In genomic region chr9:55311560-55311959, GRCm38 (mm10) we compare ENCODE assay signal across 9 mouse cellular contexts. TPM values are rescaled to one million over a fixed set of nuclear protein-coding genes. Genes with fewer than 3 reads are reported as not detected.
A peak's percentile ranks its signal among the peaks of the same experiment; 100 is the strongest.
DNase-seq lines count a peak whose midpoint lies in the region; ATAC-seq and TF ChIP-seq lines count a peak whose summit lies in the region.
"Had no signal": no experiment of that assay in that cellular context is flagged by ENCODE, and none has a peak within 500 bp of the region (broad histone marks: within the 10 kb centered on the region; RNA-seq: fewer than 3 reads in every experiment).

No protein-coding gene starts in this region.

- no peak overlapping the region for H3K27ac ChIP-seq in ES-E14 (ENCODE audit: insufficient read depth, low read depth, low read length, poor library complexity, severe bottlenecking)
- no peak overlapping the region for H3K27ac ChIP-seq in forebrain, embryonic 11.5 days (ENCODE audit: low read depth, low read length)
- H3K27ac ChIP-seq in thymus, adult 2 months (ENCODE audit: control insufficient read depth, insufficient read depth, low read length), result no peak overlapping the region
- H3K27ac ChIP-seq: limb, embryonic 12.5 days had no signal

- H3K4me1 ChIP-seq in ES-E14 (ENCODE audit: control insufficient read depth in 2 of 2, insufficient read depth in 2 of 2, low read length in 2 of 2, poor library complexity in 1 of 2), result peaks cover 0 to 4% of the 10 kb centered on the region in 2 experiments; a peak in 1 of 4 replicates
- no peaks in the 10 kb centered on the region for H3K4me1 ChIP-seq in forebrain, embryonic 11.5 days (replicated peaks; ENCODE audit: control insufficient read depth, insufficient read depth, low read length)
- no peaks in the 10 kb centered on the region for H3K4me1 ChIP-seq in thymus, adult 2 months (replicated peaks; ENCODE audit: control insufficient read depth, insufficient read depth, low read length)
- H3K4me1 ChIP-seq: limb, embryonic 12.5 days had no signal

- no peak; the same call in 1 of the 2 replicates for ATAC-seq in forebrain, embryonic 11.5 days (replicated peaks; ENCODE audit: low FRiP score)
- ATAC-seq in neutrophil, adult 5-6 weeks (ENCODE audit: extremely low read depth, insufficient number of reproducible peaks, low FRiP score, poor library complexity, severe bottlenecking), result peak; percentile 63

- in situ Hi-C loops in ES-E14 (cut with MboI; ENCODE audit: low sequenced_read_pairs in 2 of 2, unreplicated experiment in 2 of 2), result no loop called here

- no peaks in the 10 kb centered on the region for H3K27me3 ChIP-seq in forebrain, embryonic 11.5 days (ENCODE audit: control insufficient read depth, insufficient read depth, low read length)
- no peaks in the 10 kb centered on the region for H3K27me3 ChIP-seq in thymus, adult 2 months (ENCODE audit: control insufficient read depth, insufficient read depth, low read length)

- H3K36me3 ChIP-seq in ES-E14 (ENCODE audit: control insufficient read depth, insufficient read depth, low read length, poor library complexity, severe bottlenecking), result no peaks in the 10 kb centered on the region
- H3K36me3 ChIP-seq in forebrain, embryonic 11.5 days (ENCODE audit: control insufficient read depth, insufficient read depth, low read length), result no peaks in the 10 kb centered on the region
- H3K36me3 ChIP-seq in thymus, adult 2 months (ENCODE audit: control insufficient read depth, insufficient read depth, low read length), result no peaks in the 10 kb centered on the region
- H3K36me3 ChIP-seq: limb, embryonic 12.5 days had no signal

- TF ChIP-seq CTCF in thymus, adult 2 months (IDR thresholded peaks at IDR 0.05; ENCODE audit: borderline replicate concordance, control insufficient read depth, extremely low read depth, insufficient read depth, low read length, poor library complexity), result no peak

- 13% methylated on average over 5 of the region's 5 CpGs for WGBS in forebrain, embryonic 11.5 days
- 11% methylated on average over 5 of the region's 5 CpGs for WGBS in thymus, adult 2 months

- intact Hi-C loops in heart, postnatal 36 days (cut with DNase I), result loop anchor here (1.0 to 5.0 kb wide), 3 partner anchors 89 to 287 kb away; no protein-coding TSS in a partner anchor

- no peak overlapping the region for H3K4me2 ChIP-seq in forebrain, embryonic 11.5 days (ENCODE audit: low read depth, low read length, severe bottlenecking)
- H3K4me2 ChIP-seq: limb, embryonic 12.5 days had no signal

- no peak overlapping the region for H3K9ac ChIP-seq in ES-E14 (ENCODE audit: insufficient read depth, low read depth, low read length, poor library complexity, severe bottlenecking)
- no peak overlapping the region for H3K9ac ChIP-seq in forebrain, embryonic 11.5 days (ENCODE audit: low read length)
- H3K9ac ChIP-seq: limb, embryonic 12.5 days had no signal

- DNase-seq in ES-E14 (ENCODE audit: low read depth, low spot score), result peak; percentile 69
- peak; percentile 61 for DNase-seq in c-Kit-positive CD71-negative TER-119-negative erythroid progenitor cells, embryonic 14.5 days (ENCODE audit: low read depth)
- peak; percentile 79 for DNase-seq in forebrain, embryonic 11.5 days (ENCODE audit: low spot score)
- DNase-seq in heart, postnatal 36 days, result peak; percentile 72 to 74
- peak; percentile 85 for DNase-seq in layer of hippocampus, adult 11-12 months (ENCODE audit: low spot score)
- peak; percentile 60 to 72 for DNase-seq in lung, adult 18-20 months
- peak; percentile 51 for DNase-seq in thymus, adult 2 months

- no peak overlapping the region for H3K4me3 ChIP-seq in ES-E14 (ENCODE audit: insufficient read depth in 1 of 2, low read depth in 1 of 2, low read length in 2 of 2, poor library complexity in 1 of 2, severe bottlenecking in 1 of 2)
- H3K4me3 ChIP-seq in forebrain, embryonic 11.5 days (ENCODE audit: low read depth, low read length), result no peak overlapping the region
- no peak overlapping the region for H3K4me3 ChIP-seq in thymus, adult 2 months (ENCODE audit: control insufficient read depth, insufficient read depth, low read length)
- H3K4me3 ChIP-seq: limb, embryonic 12.5 days had no signal

- H3K9me3 ChIP-seq in ES-E14 (ENCODE audit: control insufficient read depth, insufficient read depth, low read depth, low read length), result no peaks in the 10 kb centered on the region
- no peaks in the 10 kb centered on the region for H3K9me3 ChIP-seq in forebrain, embryonic 11.5 days (ENCODE audit: control insufficient read depth, low read length)
- H3K9me3 ChIP-seq: limb, embryonic 12.5 days had no signal

- no peak for TF ChIP-seq POLR2A in thymus, adult 2 months (IDR thresholded peaks at IDR 0.05; ENCODE audit: control insufficient read depth, extremely low read depth, insufficient read depth, low read length, poor library complexity)

TF ChIP-seq in ES-E14, 5 proteins besides CTCF, POLR2A, EP300 and RAD21:
- peak; percentile 89; the same call in 1 of the 2 replicates for TF ChIP-seq ZC3H11A (IDR thresholded peaks at IDR 0.05; ENCODE audit: borderline replicate concordance, low read depth, low read length)
- TF ChIP-seq MAFK (IDR thresholded peaks at IDR 0.05; ENCODE audit: insufficient read depth, low read depth, low read length), result no peak
- no peak for TF ChIP-seq ZNF384 (IDR thresholded peaks at IDR 0.05; ENCODE audit: low read depth, low read length)
- TF ChIP-seq CHD2 (IDR thresholded peaks at IDR 0.05; ENCODE audit: low read depth, low read length), result no peak
- no peak for TF ChIP-seq HCFC1 (IDR thresholded peaks at IDR 0.05; ENCODE audit: borderline replicate concordance, insufficient read depth, low read length)
TF ChIP-seq in ES-E14: peak in this region for 1.

RNA-seq across cellular contexts. Expression of gene Nrg4, which starts 15.1 kb away (rescaled TPM):
- total RNA-seq in ES-E14 (2012; rRNA removed), result 5.8 and 7.0 TPM in 2 replicates
- polyA plus RNA-seq in forebrain, embryonic 11.5 days (2014; fragmentation: Nextera tagmentation; extraction: Ambion mirVana), result 1.2 and 1.3 TPM in 2 replicates
- total RNA-seq in heart, postnatal 36 days (2021), result 1 to 10 TPM; 1.6 to 1.7 TPM
- total RNA-seq in neutrophil, adult 5-6 weeks (2017), result 0.47 and 0.49 TPM in 2 replicates
- 6.3 and 7.3 TPM in 2 replicates for polyA plus RNA-seq in thymus, adult 2 months (2012; rRNA removed)

RNA-seq across cellular contexts. Expression of gene Tmem266, which starts 15.2 kb away (rescaled TPM):
- total RNA-seq in ES-E14 (2012; rRNA removed), result 0.58 and 0.85 TPM in 2 replicates
- 0.21 TPM in 1 of 2 replicates, not detected in the other for polyA plus RNA-seq in forebrain, embryonic 11.5 days (2014; fragmentation: Nextera tagmentation; extraction: Ambion mirVana)
- 1 to 10 TPM; 1.8 to 2.4 TPM for total RNA-seq in heart, postnatal 36 days (2021)
- total RNA-seq in neutrophil, adult 5-6 weeks (2017), result 0.12 TPM in 1 of 2 replicates, not detected in the other
- 0.56 and 1.00 TPM in 2 replicates for polyA plus RNA-seq in thymus, adult 2 months (2012; rRNA removed)
